In the genomic region with DNA sequence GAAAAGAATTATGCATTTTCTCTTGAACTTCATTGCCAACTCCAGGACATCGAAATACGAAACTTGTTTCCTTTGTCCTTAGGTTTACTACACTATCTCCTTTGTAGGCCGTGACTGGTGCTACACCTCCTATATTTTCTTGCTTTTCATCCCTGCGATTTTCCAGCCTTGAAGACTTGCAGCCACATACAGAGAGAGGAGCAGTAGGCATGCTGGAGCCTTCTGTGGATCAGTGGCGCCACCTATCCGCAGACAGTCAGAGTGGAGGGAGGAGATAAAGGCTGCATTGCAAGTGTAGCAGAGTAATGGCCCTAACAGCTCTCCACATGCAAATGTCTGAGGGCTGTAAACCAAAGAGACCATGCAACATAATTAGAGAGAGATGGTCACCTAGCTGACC, we compare ENCODE assay signal across 8 mouse cellular contexts.
DNase-seq lines count a peak whose midpoint lies in the region; ATAC-seq and TF ChIP-seq lines count a peak whose summit lies in the region.

No protein-coding gene starts in this region.

- H3K4me3 ChIP-seq in hindbrain, embryonic 10.5 days, result no peak overlapping the region
- no peak overlapping the region for H3K4me3 ChIP-seq in hindbrain, embryonic 16.5 days (ENCODE audit: low read length)
- no peak overlapping the region for H3K4me3 ChIP-seq in midbrain, embryonic 14.5 days (replicated peaks; ENCODE audit: low read depth, low read length)
- no peak overlapping the region for H3K4me3 ChIP-seq in midbrain, embryonic 13.5 days (replicated peaks)
- no peak overlapping the region for H3K4me3 ChIP-seq in midbrain, postnatal 0 days (ENCODE audit: low read depth, low read length)

- H3K9ac ChIP-seq in hindbrain, embryonic 16.5 days (ENCODE audit: low read depth, low read length), result no peak overlapping the region
- no peak overlapping the region for H3K9ac ChIP-seq in midbrain, embryonic 14.5 days (replicated peaks; ENCODE audit: low read length)
- H3K9ac ChIP-seq in midbrain, embryonic 13.5 days (replicated peaks), result no peak overlapping the region
- H3K9ac ChIP-seq in midbrain, postnatal 0 days (replicated peaks; ENCODE audit: low read length, poor library complexity, severe bottlenecking), result no peak overlapping the region

- H3K36me3 ChIP-seq in hindbrain, embryonic 10.5 days, result no peaks in the 10 kb centered on the region
- no peaks in the 10 kb centered on the region for H3K36me3 ChIP-seq in hindbrain, embryonic 16.5 days (ENCODE audit: control insufficient read depth, insufficient read depth, low read length)
- no peaks in the 10 kb centered on the region for H3K36me3 ChIP-seq in midbrain, embryonic 14.5 days (ENCODE audit: control insufficient read depth, insufficient read depth, low read length)
- H3K36me3 ChIP-seq in midbrain, embryonic 13.5 days, result no peaks in the 10 kb centered on the region
- H3K36me3 ChIP-seq in midbrain, postnatal 0 days (ENCODE audit: insufficient read depth, low read length), result no peaks in the 10 kb centered on the region

- H3K4me1 ChIP-seq in hindbrain, embryonic 10.5 days (replicated peaks), result peaks cover 8% of the 10 kb centered on the region
- no peaks in the 10 kb centered on the region for H3K4me1 ChIP-seq in hindbrain, embryonic 16.5 days (ENCODE audit: control insufficient read depth, insufficient read depth, low read depth, low read length)
- H3K4me1 ChIP-seq in midbrain, embryonic 14.5 days (ENCODE audit: control insufficient read depth, insufficient read depth, low read length), result no peaks in the 10 kb centered on the region
- H3K4me1 ChIP-seq in midbrain, embryonic 13.5 days (replicated peaks), result no peaks in the 10 kb centered on the region
- H3K4me1 ChIP-seq in midbrain, postnatal 0 days (ENCODE audit: insufficient read depth, low read length), result no peaks in the 10 kb centered on the region

- TF ChIP-seq CTCF in midbrain, postnatal 0 days (IDR thresholded peaks at IDR 0.05), result peak; percentile 69

- H3K4me2 ChIP-seq in hindbrain, embryonic 16.5 days (ENCODE audit: low read length), result no peak overlapping the region
- H3K4me2 ChIP-seq in midbrain, embryonic 14.5 days (ENCODE audit: low read length), result no peak overlapping the region
- H3K4me2 ChIP-seq in midbrain, embryonic 13.5 days (replicated peaks), result no peak overlapping the region
- no peak overlapping the region for H3K4me2 ChIP-seq in midbrain, postnatal 0 days (ENCODE audit: low read depth, low read length, poor library complexity, severe bottlenecking)

- WGBS in hindbrain, embryonic 10.5 days, result 76% methylated on average over 6 of the region's 6 CpGs
- WGBS in hindbrain, embryonic 16.5 days, result 76% methylated on average over 6 of the region's 6 CpGs
- WGBS in midbrain, embryonic 14.5 days, result 75% methylated on average over 6 of the region's 6 CpGs
- 72% methylated on average over 6 of the region's 6 CpGs for WGBS in midbrain, embryonic 13.5 days
- WGBS in midbrain, postnatal 0 days, result 69% methylated on average over 6 of the region's 6 CpGs

- H3K9me3 ChIP-seq in hindbrain, embryonic 10.5 days, result no peaks in the 10 kb centered on the region
- no peaks in the 10 kb centered on the region for H3K9me3 ChIP-seq in hindbrain, embryonic 16.5 days (ENCODE audit: control insufficient read depth, low read length)
- H3K9me3 ChIP-seq in midbrain, embryonic 14.5 days (ENCODE audit: control insufficient read depth, low read length), result no peaks in the 10 kb centered on the region
- no peaks in the 10 kb centered on the region for H3K9me3 ChIP-seq in midbrain, embryonic 13.5 days
- no peaks in the 10 kb centered on the region for H3K9me3 ChIP-seq in midbrain, postnatal 0 days (ENCODE audit: low read length)

- H3K27me3 ChIP-seq in hindbrain, embryonic 10.5 days (ENCODE audit: insufficient read depth, poor library complexity, severe bottlenecking), result no peaks in the 10 kb centered on the region
- H3K27me3 ChIP-seq in hindbrain, embryonic 16.5 days (replicated peaks; ENCODE audit: control insufficient read depth, insufficient read depth, low read length), result no peaks in the 10 kb centered on the region
- no peaks in the 10 kb centered on the region for H3K27me3 ChIP-seq in midbrain, embryonic 14.5 days (ENCODE audit: control insufficient read depth, insufficient read depth, low read length)
- H3K27me3 ChIP-seq in midbrain, embryonic 13.5 days, result no peaks in the 10 kb centered on the region
- no peaks in the 10 kb centered on the region for H3K27me3 ChIP-seq in midbrain, postnatal 0 days (ENCODE audit: insufficient read depth, low read length)

- H3K27ac ChIP-seq in hindbrain, embryonic 10.5 days, result no peak overlapping the region
- no peak overlapping the region for H3K27ac ChIP-seq in hindbrain, embryonic 16.5 days (ENCODE audit: low read depth, low read length)
- H3K27ac ChIP-seq in midbrain, embryonic 14.5 days (replicated peaks; ENCODE audit: low read depth, low read length), result no peak overlapping the region
- no peak overlapping the region for H3K27ac ChIP-seq in midbrain, embryonic 13.5 days
- no peak overlapping the region for H3K27ac ChIP-seq in midbrain, postnatal 0 days (ENCODE audit: low read depth, low read length)

- peak; percentile 23 for DNase-seq in hindbrain, embryonic 10.5 days (ENCODE audit: low spot score)
- DNase-seq in midbrain, embryonic 14.5 days, result peak; percentile 41
- DNase-seq in ZHBTc4 (ENCODE audit: low read depth, low spot score), result peak; percentile 47
- peak; percentile 22 for DNase-seq in midbrain, postnatal 0 days (ENCODE audit: low spot score)
- DNase-seq in spleen, postnatal 36 days (ENCODE audit: low spot score in 2 of 2), result no peak
- DNase-seq in B cell, adult 2 months, result no peak

- no peak for ATAC-seq in hindbrain, embryonic 16.5 days
- peak; percentile 55; the same call in 1 of the 2 replicates for ATAC-seq in midbrain, embryonic 14.5 days (ENCODE audit: low FRiP score, low TSS enrichment)
- no peak for ATAC-seq in midbrain, embryonic 13.5 days
- no peak for ATAC-seq in midbrain, postnatal 0 days (ENCODE audit: low FRiP score)

Comparison
In these comparisons a context has a peak if more than half of its experiments do, and no peak if none do; other contexts are left out.
1. DNase-seq: peak in hindbrain, embryonic 10.5 days (single experiment), midbrain, embryonic 14.5 days (single experiment), ZHBTc4 (single experiment) and midbrain, postnatal 0 days (single experiment); none in spleen, postnatal 36 days (0 of 2) and B cell, adult 2 months (0 of 2).